Mouse (Mus musculus): ENCODE results near the gene Ulk3. TPM values are rescaled to one million over a fixed set of nuclear protein-coding genes. Genes with fewer than 3 reads are reported as not detected.
A peak's percentile ranks its signal among the peaks of the same experiment; 100 is the strongest.

Ulk3 gene
- total and polyA plus RNA-seq, 2 experiments from 2014 or later: 15.6 to 31.4 TPM

GRCm38 (mm10) chr9:57643856-57644180 lies 54.6 kb downstream of the Ulk3 start:
- no peak for TF ChIP-seq CTCF (IDR thresholded peaks at IDR 0.05; ENCODE audit: low read depth)
- Histone ChIP-seq H3K9ac (peak overlapping the region; percentile 96), H3K27me3 (ENCODE audit: insufficient read depth, low read length) (no peaks in the 10 kb centered on the region), H3K9me3 (ENCODE audit: low read length) (no peaks in the 10 kb centered on the region), H3K4me2 (ENCODE audit: low read depth) (peak overlapping the region; percentile 89), H3K36me3 (ENCODE audit: insufficient read depth) (no peaks in the 10 kb centered on the region; the same call in 1 of the 2 replicates), H3K4me3 (ENCODE audit: low read depth, low read length) (peak overlapping the region; percentile 98), H3K4me1 (ENCODE audit: insufficient read depth) (peaks cover 39% of the 10 kb centered on the region), H3K27ac (ENCODE audit: low read depth, low read length) (no peak overlapping the region)
- no peak for DNase-seq
- WGBS: 58% methylated on average over 7 of the region's 7 CpGs
- no peak for ATAC-seq

- Histone ChIP-seq H3K9ac (peak overlapping the region; percentile 96), H3K4me1 (ENCODE audit: insufficient read depth) (peaks cover 32% of the 10 kb centered on the region), H3K9me3 (ENCODE audit: low read length) (no peaks in the 10 kb centered on the region), H3K27me3 (ENCODE audit: insufficient read depth, low read length) (no peaks in the 10 kb centered on the region), H3K27ac (ENCODE audit: low read depth, low read length) (peak overlapping the region; percentile 95), H3K4me3 (ENCODE audit: low read depth, low read length) (peak overlapping the region; percentile 98), H3K36me3 (ENCODE audit: insufficient read depth) (no peaks in the 10 kb centered on the region; the same call in 1 of the 2 replicates), H3K4me2 (ENCODE audit: low read depth) (peak overlapping the region; percentile 89)
- ATAC-seq (peak; percentile 18), DNase-seq (peak; percentile 60)
- TF ChIP-seq CTCF (IDR thresholded peaks at IDR 0.05; ENCODE audit: low read depth): no peak
- under 1% methylated on average over 18 of the region's 18 CpGs for WGBS
These were observed 55.2 kb downstream of the Ulk3 start for GRCm38 (mm10) chr9:57644442-57644943.

GRCm38 (mm10) chr9:57644944-57645893 lies 56.0 kb downstream of the Ulk3 start:
- WGBS: under 1% methylated on average over 72 of the region's 85 CpGs
- TF ChIP-seq CTCF (IDR thresholded peaks at IDR 0.05; ENCODE audit: low read depth): peak; percentile 91
- H3K36me3 ChIP-seq (ENCODE audit: insufficient read depth): no peaks in the 10 kb centered on the region; the same call in 1 of the 2 replicates

More at GRCm38 (mm10) chr9:57644944-57645893, 56.0 kb downstream of the Ulk3 start:
- Histone ChIP-seq H3K4me3 (ENCODE audit: low read depth, low read length) (peak overlapping the region; percentile 98), H3K27me3 (ENCODE audit: insufficient read depth, low read length) (no peaks in the 10 kb centered on the region), H3K4me1 (ENCODE audit: insufficient read depth) (peaks cover 28% of the 10 kb centered on the region), H3K9me3 (ENCODE audit: low read length) (no peaks in the 10 kb centered on the region), H3K9ac (peak overlapping the region; percentile 96), H3K4me2 (ENCODE audit: low read depth) (peak overlapping the region; percentile 89), H3K27ac (ENCODE audit: low read depth, low read length) (peak overlapping the region; percentile 95)
- ATAC-seq (peak; percentile 93), DNase-seq (peak; percentile 95)

Other genes starting within 250 kb of the Ulk3 start
- gene Ppcdc, start 149.3 kb upstream of the Ulk3 start, total RNA-seq (2014; rRNA removed): 16.2 and 20.5 TPM in 2 replicates
- 14.9 and 18.3 TPM in 2 replicates for gene Ppcdc, start 149.3 kb upstream of the Ulk3 start, polyA plus RNA-seq (2015; fragmentation: Nextera tagmentation; extraction: Ambion mirVana)
- 252 and 282 TPM in 2 replicates for gene Scamp5, start 121.4 kb upstream of the Ulk3 start, total RNA-seq (2014; rRNA removed)
- 167 and 175 TPM in 2 replicates for gene Scamp5, start 121.4 kb upstream of the Ulk3 start, polyA plus RNA-seq (2015; fragmentation: Nextera tagmentation; extraction: Ambion mirVana)
- 24.7 and 30.2 TPM in 2 replicates for gene Rpp25, start 85.4 kb upstream of the Ulk3 start, total RNA-seq (2014; rRNA removed)
- 40.9 and 46.5 TPM in 2 replicates for gene Rpp25, start 85.4 kb upstream of the Ulk3 start, polyA plus RNA-seq (2015; fragmentation: Nextera tagmentation; extraction: Ambion mirVana)
- gene Cox5a, start 68.2 kb upstream of the Ulk3 start, total RNA-seq (2014; rRNA removed): 236 and 279 TPM in 2 replicates
- gene Cox5a, start 68.2 kb upstream of the Ulk3 start, polyA plus RNA-seq (2015; fragmentation: Nextera tagmentation; extraction: Ambion mirVana): 1,027 and 1,112 TPM in 2 replicates
- 25.1 and 29.9 TPM in 2 replicates for gene Fam219b, start 51.9 kb upstream of the Ulk3 start, total RNA-seq (2014; rRNA removed)
- gene Fam219b, start 51.9 kb upstream of the Ulk3 start, polyA plus RNA-seq (2015; fragmentation: Nextera tagmentation; extraction: Ambion mirVana): 19.8 and 26.8 TPM in 2 replicates
- gene Mpi, start 36.7 kb upstream of the Ulk3 start, total RNA-seq (2014; rRNA removed): 46.1 and 47.8 TPM in 2 replicates
- 37.9 and 49.3 TPM in 2 replicates for gene Mpi, start 36.7 kb upstream of the Ulk3 start, polyA plus RNA-seq (2015; fragmentation: Nextera tagmentation; extraction: Ambion mirVana)
- 29.3 and 36.3 TPM in 2 replicates for gene Scamp2, start 28.5 kb upstream of the Ulk3 start, total RNA-seq (2014; rRNA removed)
- 37.3 and 42.8 TPM in 2 replicates for gene Scamp2, start 28.5 kb upstream of the Ulk3 start, polyA plus RNA-seq (2015; fragmentation: Nextera tagmentation; extraction: Ambion mirVana)
- 0.67 and 1.8 TPM in 2 replicates for gene Cplx3, start 16.8 kb downstream of the Ulk3 start, total RNA-seq (2014; rRNA removed)
- gene Cplx3, start 16.8 kb downstream of the Ulk3 start, polyA plus RNA-seq (2015; fragmentation: Nextera tagmentation; extraction: Ambion mirVana): 1.2 and 2.6 TPM in 2 replicates
- not detected in 2 replicates for gene Lman1l, start 31.3 kb downstream of the Ulk3 start, total RNA-seq (2014; rRNA removed)
- not detected in 2 replicates for gene Lman1l, start 31.3 kb downstream of the Ulk3 start, polyA plus RNA-seq (2015; fragmentation: Nextera tagmentation; extraction: Ambion mirVana)
- gene Csk, start 64.2 kb downstream of the Ulk3 start, total RNA-seq (2014; rRNA removed): 105 and 135 TPM in 2 replicates
- gene Csk, start 64.2 kb downstream of the Ulk3 start, polyA plus RNA-seq (2015; fragmentation: Nextera tagmentation; extraction: Ambion mirVana): 37.0 and 46.3 TPM in 2 replicates
- gene Cyp1a2, start 94.3 kb downstream of the Ulk3 start, total RNA-seq (2014; rRNA removed): not detected in 2 replicates
- not detected in 2 replicates for gene Cyp1a2, start 94.3 kb downstream of the Ulk3 start, polyA plus RNA-seq (2015; fragmentation: Nextera tagmentation; extraction: Ambion mirVana)
- gene Cyp1a1, start 98.5 kb downstream of the Ulk3 start, total RNA-seq (2014; rRNA removed): 0.38 and 0.67 TPM in 2 replicates
- gene Cyp1a1, start 98.5 kb downstream of the Ulk3 start, polyA plus RNA-seq (2015; fragmentation: Nextera tagmentation; extraction: Ambion mirVana): 0.30 and 0.42 TPM in 2 replicates
- 7.2 and 10.2 TPM in 2 replicates for gene Edc3, start 119.1 kb downstream of the Ulk3 start, total RNA-seq (2014; rRNA removed)
- 23.5 and 27.8 TPM in 2 replicates for gene Edc3, start 119.1 kb downstream of the Ulk3 start, polyA plus RNA-seq (2015; fragmentation: Nextera tagmentation; extraction: Ambion mirVana)
- 79.7 and 105 TPM in 2 replicates for gene Clk3, start 176.4 kb downstream of the Ulk3 start, total RNA-seq (2014; rRNA removed)
- gene Clk3, start 176.4 kb downstream of the Ulk3 start, polyA plus RNA-seq (2015; fragmentation: Nextera tagmentation; extraction: Ambion mirVana): 55.4 and 61.7 TPM in 2 replicates
- 4.7 and 5.5 TPM in 2 replicates for gene Arid3b, start 247.3 kb downstream of the Ulk3 start, total RNA-seq (2014; rRNA removed)
- gene Arid3b, start 247.3 kb downstream of the Ulk3 start, polyA plus RNA-seq (2015; fragmentation: Nextera tagmentation; extraction: Ambion mirVana): 3.1 and 3.8 TPM in 2 replicates

Measured in forebrain, postnatal 0 days (tissue).